Mouse (Mus musculus) cerebellum, adult 2 months (tissue): ENCODE measurements at regions not wholly inside any gene's neighbourhood (a gene's known extent, or its start where the extent isn't known, plus 50 kb on each side); places are given as distances from the start of the nearest gene placed in this dataset.

Experiments used
- CTCF ChIP-seq: fragments of 200-500 bp; IDR thresholded peaks from 2 replicates; pipeline ENCODE4 v1.5.1; 2011; ENCODE audit warnings: low read depth, mild to moderate bottlenecking, control low read depth, low read length, moderate library complexity, borderline replicate concordance; ENCODE audit not compliant: insufficient read depth
- POLR2A ChIP-seq: fragments of 200-500 bp; IDR thresholded peaks from 2 replicates; pipeline ENCODE4 v1.6.1; 2011; ENCODE audit warnings: low read length, control low read depth, borderline replicate concordance; ENCODE audit not compliant: insufficient read depth

DNA sequence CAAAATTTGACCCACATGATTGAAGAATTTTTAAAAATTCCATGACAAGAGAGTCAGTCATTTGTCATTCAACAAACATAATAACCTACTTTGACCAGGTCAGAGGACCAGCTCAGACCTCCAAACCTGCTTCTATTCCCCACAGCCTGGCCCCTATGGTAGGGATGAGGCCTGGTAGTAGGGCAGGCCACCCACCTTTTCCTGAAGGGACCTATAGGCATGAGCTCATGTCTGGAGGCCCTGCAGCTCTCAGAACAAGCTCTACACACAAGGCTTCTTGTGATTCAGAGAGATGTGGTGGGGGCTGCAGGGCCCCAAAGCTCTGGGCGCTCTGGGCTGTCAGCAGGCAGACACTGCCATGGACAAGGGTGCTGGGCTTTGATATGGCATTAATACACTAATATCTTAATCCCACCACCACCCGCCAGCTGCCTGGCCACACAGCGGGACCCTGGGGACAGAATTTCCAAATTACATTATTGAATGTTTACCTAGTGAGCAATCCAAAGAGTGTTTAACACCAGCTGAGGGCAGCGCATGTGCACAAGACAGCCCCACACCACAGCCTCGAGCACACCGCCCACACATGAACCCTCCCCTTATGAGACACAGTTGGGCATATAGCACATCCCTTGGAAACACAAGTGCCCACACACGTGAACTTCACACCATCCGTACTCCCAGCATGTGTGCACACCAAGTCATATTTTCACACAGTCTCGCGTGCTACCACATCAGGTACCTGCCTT lies 88.1 kb upstream of the Gm12830 start:
- TF ChIP-seq POLR2A, result no peak
- no peak for TF ChIP-seq CTCF
